Mouse (Mus musculus): ENCODE results near the gene Mrtfa.

DNA sequence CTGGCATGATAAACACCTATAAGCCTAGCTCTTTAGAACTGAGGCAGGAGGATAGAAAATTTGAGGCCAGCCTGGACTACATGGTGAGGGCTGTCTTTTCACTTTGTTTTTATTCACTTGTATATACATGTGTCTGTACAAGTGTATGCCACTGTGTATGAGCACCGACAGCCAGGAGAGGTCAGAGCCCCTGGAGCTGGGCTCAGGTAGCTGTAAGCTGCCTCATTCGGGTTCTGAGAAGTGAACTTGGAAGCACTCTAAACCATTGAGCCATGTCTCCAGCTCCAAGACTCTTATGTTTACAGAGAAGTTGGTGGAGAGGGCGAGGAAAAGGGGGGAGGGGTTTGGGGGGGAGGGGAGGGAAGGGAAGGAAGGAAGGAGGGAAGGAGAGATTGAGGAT, 29.0 kb downstream of the Mrtfa start:
- TF ChIP-seq CTCF (IDR thresholded peaks at IDR 0.05) (no peak), EP300 (IDR thresholded peaks at IDR 0.05) (no peak)

Measured in lung, postnatal 0 days (tissue).